Mouse (Mus musculus): ENCODE measurements around the gene Myom1.

DNA sequence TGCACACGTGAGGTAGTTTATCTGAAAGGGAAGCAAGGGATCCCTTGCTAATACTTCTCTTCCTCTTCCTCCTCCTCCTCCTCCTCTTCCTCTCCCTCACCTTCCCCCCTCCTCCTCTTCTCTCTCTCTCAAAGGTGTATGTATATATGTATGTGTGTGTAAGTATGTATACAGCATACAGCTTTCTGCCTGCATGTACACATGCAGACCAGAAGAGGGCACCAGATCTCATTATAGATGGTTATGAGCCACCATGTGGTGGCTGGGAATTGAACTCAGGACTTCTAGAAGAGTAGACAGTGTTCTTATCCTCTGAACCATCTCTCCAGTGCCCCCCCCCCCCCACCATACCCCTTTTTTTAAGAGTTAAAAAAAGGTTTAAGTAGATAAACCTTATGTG, 40.2 kb downstream of the Myom1 start:
- TF ChIP-seq CTCF (IDR thresholded peaks at IDR 0.05; ENCODE audit: insufficient read depth, low read length) (no peak), POLR2A (IDR thresholded peaks at IDR 0.05; ENCODE audit: borderline replicate concordance, extremely low read depth, low read depth, low read length) (no peak)
